Mouse (Mus musculus): ENCODE data around the gene Nat8.
"Not testable (repeated sequence)": the region's sequence is repeated elsewhere in the genome, so short reads cannot be mapped to it uniquely, and the experiment has no call there.

The Nat8 gene

DNA sequence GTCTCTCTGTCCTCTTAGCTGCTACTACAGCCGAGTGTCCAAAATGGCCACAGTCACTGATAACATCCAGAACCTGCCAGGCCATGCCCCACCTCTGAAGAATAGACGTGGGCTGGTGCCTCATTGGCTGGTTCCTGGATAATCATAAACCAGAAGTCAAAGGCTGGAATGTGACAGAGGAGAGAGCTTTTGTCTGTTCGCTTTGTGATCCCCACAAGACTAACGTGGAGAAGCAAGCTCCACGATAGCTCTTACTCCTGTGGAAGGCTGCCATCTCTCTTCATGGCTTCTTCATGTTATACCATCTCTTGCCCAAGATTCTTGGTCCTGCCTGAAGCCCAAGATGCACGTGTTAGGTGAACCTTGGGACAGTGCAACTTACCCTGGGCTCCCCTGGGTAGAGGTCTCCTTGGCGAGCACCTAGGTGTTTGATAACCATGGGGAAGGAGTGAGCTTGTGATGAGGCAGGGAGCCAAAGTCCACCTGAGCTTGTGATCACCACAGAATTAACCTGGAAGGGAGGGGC, at the start of gene Nat8:
Gene Nat8, minus strand, starts transcription at position 287 of the 526 bp plus-strand sequence.
- in situ Hi-C loops (cut with MboI, MseI) = loop anchor here in 1 of 2 experiments (5.0 kb wide), 2 partner anchors 65 to 175 kb away; no protein-coding TSS in a partner anchor

DNA sequence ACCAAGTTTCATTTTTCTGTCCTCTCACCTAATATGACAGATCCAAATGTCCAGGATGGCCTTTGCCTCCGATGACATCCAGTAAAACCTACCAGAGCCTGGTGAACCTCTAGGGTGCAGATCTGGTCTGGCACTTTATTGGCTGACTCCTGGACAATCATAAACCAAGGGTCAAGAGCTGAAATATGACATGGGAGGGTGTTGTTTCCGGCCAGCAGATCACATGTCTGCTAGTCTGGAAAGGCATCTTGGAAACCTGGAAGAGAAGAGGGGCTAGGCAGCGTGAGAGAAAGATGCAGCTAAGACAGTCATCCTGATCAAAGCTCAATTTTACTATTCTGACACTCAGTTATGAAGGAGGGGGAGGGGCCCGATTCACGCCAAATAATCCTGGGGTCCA, 37.1 kb upstream of the Nat8 start, which contains the start of gene Nat8f2:
Gene Nat8f2, minus strand, starts transcription at position 153 of the 400 bp plus-strand sequence.
- in situ Hi-C loops (cut with MboI, MseI) = not testable (repeated sequence)

DNA sequence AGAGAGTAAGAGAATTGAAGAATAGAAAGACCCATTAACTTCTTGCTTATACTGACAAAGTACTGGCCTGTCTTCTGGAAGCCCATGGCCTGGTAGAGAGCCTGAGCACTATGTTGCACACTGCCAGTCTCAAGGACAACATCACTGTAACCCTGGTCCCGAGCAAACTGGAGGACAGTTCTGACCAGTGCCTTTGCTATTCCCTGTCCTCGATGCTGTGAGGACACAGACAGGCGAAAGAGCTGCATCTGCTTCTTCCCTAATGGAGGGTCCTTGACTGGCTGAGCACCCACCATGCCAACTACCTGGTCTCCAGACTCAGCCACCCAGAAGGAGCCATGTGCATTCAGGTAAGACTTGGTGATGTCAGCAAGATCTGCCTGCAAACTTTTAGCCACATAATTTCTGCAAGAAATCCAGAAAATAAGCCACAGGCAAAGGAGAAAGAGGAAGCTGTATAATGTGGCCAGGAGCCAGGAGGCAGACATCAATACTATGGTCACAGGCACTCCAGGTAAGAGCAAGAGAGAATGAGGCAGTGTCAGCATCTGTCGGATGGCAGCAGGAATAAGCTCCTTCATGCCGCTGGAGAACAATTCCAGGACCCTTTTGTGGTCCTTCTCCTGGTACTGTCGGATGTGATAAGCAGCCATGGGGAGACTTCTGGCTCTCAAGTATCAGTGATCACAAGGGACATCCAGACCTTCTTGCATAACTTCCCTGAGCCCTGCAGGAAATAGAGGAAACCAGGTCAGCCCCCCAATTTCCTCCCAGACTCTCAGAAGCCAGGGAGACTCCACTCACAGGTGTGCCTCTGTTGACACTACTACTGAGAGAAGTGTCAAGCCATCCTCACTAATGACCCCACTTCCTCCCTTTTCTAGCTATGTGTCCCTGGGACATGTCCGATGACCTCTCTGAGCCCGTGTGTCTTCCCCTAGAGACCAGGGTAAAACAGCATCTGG, 36.1 kb upstream of the Nat8 start:
- in situ Hi-C loops (cut with MboI, MseI) = no loop called here

DNA sequence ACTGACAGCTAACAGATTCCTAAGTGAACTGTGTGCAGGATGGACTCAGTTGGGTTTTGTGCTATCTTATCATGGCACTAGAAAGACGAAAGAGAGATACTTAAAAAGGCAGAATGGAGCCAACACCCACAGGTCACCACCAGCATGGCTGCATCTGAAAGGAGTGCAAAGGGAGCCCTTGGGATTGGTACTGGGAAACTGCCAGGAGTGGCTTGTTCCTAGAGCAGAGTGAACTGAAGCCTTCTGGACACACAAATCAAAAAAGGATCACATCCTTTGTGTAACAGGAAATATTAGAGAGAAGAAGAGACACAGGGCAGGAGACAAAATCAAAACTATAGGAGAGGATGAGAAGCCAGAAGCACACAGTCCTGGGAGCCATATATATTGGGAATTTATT, 35.1 kb upstream of the Nat8 start:
- in situ Hi-C loops (cut with MboI, MseI) = not testable (repeated sequence)

DNA sequence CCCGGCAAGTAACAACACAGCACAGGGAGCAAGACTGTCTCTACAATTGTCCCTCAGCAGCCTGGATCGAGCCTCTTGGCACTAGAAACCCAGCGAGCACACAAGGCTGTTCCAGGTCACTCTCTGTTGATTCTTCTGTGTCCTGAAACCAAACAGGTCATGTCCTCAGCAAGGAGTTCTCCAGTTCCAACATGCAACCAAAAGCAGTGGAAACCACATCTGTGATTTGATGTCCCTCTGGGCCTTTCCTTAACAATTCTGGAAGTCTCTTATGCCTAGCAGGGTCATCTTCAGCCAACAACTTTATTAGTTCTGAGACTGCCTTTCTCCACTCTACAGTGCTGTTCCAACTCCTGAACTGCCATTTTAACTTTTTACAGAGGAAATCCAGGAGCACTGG, 34.3 kb upstream of the Nat8 start:
- in situ Hi-C loops (cut with MboI, MseI) = not testable (repeated sequence)

DNA sequence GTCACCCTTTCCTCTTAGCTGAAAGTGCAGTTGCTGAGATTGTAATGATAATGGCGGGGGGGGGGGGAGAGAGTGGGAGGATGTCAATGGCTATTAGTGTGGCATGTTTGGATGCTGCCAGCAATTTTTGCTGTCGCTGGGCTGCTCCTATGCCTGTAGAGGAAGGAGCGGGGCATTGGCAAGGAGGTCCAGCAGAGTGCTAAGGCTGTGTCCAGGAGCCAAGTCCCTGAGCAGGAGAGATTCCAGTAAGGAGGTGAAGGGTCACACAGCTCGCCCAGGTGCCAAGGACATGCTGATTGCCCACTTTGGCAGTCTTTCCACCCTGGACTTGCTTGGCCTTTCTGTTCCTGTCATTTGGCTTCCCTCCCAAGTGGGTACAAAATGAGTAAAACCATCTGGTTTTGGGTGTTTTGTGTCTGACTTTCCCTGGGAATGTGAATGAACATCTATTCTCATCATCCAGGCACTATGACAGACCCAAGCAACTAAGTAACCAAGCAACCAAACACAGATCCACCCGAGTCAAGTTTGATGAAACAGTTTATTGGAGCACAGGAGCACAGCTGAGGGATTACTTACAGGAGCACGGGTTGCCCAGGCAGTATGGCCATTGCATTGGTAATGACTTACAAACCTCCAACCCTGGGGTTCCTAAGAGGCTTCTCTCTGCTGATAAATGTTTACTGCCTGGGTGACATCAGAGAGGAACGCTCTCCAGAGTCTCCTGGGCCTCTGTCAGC, 33.2 kb upstream of the Nat8 start:
- in situ Hi-C loops (cut with MboI, MseI) = not testable (repeated sequence)

DNA sequence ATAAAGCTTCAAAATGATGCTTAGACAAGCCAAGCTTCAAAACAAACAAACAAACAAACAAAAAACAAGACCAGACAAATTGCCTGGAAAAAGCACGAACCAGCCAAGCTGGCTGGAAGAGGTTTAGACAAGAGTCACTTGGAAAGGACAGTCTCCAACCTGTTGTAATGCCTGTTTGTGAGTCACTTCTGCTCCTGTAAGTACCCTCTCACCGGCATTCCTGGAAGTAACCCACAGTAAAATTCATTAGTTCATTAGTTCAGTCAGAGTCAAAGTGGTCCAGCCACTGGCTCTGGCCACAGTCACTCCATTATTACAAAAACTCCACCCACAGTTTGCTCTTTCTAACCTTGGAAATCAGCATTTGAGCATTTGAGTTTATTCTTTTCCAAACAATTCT, 32.0 kb upstream of the Nat8 start:
- in situ Hi-C loops (cut with MboI, MseI) = no loop called here

DNA sequence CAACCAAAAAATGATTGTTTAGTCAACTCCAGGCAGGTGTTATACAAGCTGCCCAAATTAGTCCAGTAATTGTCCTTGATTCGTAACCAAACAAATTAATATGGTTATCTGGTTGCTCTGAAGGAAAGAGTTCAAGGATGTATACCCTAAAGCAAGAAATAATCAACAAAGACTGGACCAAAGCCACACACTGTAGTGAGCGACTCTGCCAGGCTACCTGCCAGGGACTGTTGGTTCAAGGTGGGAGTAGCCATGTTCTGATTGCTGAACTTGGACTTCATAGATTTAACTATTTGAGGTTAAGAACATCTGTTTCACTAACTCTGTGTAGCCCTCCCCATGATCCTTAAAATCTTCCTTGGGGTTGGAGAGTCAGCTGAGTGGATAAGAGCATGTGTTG, 31.3 kb upstream of the Nat8 start:
- in situ Hi-C loops (cut with MboI, MseI) = no loop called here

DNA sequence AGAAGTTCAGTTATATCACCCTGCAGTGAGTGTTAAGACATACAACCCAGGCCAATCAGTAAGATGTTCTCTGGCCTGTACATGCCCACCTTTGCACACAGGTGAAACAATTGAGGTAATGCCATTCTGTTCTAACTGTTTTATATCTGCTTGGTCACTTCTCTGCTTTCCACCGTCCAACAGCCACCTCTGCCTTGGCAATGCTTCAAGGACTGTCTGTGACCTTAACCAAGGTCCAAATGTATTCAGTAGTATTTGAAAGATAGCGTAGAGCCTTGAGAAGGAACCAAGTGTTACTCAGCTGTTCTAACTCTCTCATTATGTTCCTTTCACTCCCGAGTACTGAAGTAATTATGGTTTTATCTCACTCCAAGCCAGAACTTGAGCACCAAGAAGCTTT, 30.7 kb upstream of the Nat8 start:
- in situ Hi-C loops (cut with MboI, MseI) = no loop called here

DNA sequence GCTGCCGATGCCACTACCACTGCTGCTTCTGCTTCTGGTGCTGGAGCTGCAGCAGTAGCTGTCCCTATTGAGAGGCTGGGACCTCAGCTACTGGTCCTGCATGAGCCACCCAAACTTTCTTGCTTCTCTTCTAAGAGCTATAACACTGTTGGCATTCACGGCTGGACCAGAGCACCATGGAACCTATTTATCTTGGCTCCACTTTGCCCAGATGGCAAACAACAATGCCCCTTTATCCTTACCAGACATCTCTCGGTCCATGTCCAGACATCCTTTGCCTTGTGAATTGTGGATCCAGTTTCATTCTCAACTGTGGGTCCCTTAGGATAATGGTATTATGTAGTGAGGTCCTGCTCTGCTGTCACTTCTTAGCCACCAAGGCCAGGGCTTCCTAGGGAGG, 29.4 kb upstream of the Nat8 start:
- in situ Hi-C loops (cut with MboI, MseI) = no loop called here

DNA sequence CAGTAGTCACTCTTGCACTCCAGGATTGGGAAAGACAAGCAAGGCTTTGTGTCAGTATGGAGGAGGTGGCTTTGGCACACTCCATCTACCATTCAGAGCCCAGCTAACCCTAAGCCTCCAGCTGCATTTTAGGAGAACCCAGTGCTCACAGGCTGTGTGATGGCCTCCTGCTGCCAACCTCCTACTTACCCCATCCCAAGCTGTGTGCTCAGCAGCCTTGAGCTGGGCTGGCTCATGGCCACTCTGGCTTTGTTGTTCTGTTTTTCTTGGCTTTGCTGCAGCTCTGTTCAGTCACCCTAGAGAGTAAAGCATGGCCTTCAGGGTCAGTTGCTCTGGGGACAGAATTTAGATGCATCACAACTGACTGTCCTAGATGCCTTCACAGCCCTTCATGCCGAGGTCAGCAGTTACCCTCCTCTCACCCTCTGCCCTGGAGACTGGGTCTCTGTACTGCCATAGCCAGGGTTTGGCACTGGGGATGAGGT, 24.4 kb upstream of the Nat8 start:
- in situ Hi-C loops (cut with MboI, MseI) = no loop called here

DNA sequence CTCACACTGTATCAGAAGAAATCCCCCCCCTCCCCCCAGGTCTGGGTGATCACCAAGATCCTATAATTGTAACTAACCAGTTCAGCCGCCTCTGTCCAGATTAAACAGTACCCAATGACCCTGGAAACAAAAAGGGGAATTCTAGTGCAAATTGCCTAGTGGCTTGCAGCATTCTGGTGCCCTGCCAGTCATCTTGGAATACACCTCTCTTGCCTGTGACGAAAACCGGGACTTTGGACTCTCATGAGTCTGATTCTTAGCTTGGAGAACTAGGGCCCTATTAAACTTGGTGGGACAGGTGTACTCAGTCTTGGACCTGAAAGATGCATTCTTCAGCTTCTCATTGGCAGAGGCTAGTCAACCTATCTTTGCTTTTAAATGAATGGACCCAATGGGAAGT, 21.6 kb upstream of the Nat8 start:
- in situ Hi-C loops (cut with MboI, MseI) = no loop called here

DNA sequence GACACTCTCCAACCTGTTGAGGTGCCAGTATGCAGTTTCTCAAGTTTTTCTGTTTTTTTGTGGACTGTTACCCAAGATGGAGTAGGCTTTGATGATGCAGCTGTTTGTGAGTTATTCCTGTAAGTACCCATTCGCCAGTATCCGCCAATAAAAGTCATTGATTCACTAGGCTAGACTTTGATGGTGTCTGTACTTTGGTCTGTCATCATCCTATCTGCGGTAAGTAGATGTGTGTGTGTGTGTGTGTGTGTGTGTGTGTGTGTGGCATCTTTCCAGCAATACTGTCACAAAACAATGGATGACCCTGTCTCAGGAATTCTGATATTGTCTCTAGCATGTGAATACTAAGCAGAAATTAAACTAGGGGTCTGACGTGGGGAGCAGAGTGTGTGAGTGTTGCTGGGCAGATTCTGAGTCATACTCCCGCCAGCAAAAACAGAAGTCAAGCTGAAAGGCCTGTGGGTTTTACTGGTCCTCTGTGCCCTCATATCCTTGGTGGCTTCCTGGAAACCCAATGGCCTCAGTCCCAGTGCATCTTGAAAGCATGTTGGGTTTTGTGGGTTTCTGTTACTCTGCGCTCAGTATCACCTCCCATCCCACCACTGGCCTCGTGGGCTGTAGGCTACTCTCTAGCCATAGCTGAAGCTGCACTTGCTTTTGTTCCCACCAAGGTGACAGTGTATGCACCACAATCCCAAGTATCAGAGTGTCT, 19.3 kb upstream of the Nat8 start:
- in situ Hi-C loops (cut with MboI, MseI) = no loop called here

DNA sequence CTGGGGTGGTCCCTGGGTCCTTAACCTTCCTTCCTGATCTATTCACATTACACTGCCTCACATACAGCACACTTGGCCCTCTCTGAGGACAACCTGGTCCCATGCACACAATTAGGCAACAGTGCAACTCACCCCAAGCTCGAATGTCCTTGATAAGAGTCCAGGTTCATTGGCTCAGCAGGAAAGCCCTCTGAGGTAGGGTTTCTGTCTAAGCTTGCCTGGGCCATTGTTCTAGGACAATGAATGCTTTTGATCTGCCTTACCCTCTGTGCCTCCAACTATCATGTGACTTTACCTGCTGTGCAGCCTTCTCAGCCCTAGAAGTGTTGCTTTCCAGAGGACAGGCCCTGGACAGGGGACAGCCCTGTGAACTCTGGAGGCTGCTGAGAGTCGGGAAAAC, 17.4 kb upstream of the Nat8 start:
- in situ Hi-C loops (cut with MboI, MseI) = no loop called here

DNA sequence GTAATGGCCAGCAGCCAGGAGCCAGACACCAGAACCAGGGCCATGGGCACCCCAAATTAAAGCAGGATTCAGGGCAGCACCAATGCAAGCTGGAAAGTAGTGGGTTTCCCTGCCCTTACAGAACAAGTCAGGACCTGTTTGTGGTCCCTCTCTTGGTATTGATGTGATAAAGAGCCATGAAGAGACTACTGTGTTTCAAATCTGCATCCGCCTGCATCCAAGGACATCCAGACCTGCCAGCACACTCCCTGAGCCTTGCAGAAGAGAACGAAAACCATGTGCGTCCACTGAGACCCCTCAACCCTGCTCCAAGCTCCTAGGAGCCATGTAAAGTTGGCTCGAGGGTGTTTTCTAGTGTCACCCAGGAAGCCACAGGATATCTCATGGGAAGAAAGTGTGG, 16.3 kb upstream of the Nat8 start:
- in situ Hi-C loops (cut with MboI, MseI) = no loop called here

DNA sequence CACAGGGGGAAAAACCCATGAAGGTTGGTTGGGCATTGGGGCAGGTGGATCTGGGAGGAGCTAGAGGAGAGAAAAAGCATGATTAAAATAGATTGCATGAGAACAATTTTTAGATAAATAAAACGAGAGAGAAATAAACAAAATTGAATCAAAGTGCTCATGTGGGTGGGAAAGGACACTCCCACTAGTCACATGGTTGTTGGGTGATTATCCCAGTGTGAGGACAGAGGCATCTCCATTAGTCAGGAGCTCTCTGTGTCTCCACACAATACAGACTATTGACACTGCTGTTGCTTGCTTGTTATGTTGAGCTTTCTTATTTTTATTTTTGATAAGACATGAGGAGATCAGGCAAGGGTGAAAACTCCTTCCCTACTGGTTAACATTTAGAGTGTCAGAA, 15.0 kb upstream of the Nat8 start:
- in situ Hi-C loops (cut with MboI, MseI) = no loop called here

DNA sequence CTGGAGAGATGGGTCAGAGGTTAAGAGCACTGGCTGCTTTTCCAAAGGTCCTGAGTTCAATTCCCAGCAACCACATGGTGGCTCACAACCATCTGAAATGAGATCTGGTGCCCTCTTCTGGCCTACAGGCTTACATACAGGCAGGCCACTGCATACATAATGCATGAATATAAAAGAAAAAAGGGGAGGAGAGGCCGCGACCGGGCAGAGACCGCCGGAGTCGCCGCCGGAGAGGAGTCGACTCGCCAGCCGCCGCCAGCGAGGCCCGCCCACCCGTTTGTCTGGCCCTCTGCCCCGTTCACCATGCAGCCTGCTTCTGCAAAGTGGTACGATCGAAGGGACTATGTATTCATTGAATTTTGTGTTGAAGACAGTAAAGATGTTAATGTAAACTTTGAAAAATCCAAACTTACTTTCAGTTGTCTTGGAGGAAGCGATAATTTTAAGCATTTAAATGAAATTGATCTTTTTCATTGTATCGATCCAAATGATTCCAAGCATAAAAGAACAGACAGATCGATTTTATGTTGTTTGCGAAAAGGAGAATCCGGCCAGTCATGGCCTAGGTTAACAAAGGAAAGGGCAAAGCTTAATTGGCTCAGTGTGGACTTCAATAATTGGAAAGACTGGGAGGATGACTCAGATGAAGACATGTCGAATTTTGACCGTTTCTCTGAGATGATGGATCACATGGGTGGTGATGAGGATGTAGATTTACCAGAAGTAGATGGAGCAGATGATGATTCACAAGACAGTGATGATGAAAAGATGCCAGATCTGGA, 12.0 kb upstream of the Nat8 start:
- in situ Hi-C loops (cut with MboI, MseI) = not testable (repeated sequence)

DNA sequence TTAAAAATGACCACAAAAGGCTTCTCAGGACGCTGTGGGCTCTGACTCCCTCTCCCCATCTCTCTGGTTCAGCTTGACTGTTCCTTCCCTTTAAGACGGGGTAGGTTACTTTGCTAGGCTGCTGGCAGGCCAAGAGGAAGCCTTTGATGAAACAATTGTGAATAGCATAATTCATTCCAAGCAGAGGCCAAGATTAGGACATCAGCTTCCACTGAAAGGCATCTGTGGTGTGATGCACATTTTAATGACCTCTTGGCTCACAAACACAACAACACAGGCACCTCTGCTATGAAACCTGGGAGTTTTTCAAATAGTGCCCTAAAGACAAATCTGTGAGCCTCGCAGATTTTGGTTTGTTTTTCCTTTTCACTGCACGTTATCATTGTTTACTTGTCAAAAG, 8.1 kb upstream of the Nat8 start:
- in situ Hi-C loops (cut with MboI, MseI) = no loop called here

DNA sequence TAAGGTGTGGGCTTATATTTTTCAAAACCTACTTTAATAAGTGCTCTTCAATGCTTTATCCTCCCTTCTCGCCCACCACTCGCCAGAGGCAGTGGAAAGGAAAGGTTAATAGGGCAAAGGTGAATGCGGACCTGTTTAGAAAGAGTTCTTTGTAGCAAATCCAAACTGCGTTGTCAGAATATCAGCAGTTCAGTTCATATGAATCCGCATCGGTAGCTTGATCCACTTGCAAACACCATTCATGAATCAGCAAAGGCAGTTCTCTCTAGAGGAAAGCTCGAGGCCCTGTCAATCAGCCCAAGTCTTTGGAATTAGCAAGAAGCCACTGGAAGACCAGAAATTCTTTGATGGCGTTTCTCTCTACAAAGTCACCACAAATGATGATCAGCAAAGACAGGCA, 6.8 kb upstream of the Nat8 start:
- in situ Hi-C loops (cut with MboI, MseI) = no loop called here

DNA sequence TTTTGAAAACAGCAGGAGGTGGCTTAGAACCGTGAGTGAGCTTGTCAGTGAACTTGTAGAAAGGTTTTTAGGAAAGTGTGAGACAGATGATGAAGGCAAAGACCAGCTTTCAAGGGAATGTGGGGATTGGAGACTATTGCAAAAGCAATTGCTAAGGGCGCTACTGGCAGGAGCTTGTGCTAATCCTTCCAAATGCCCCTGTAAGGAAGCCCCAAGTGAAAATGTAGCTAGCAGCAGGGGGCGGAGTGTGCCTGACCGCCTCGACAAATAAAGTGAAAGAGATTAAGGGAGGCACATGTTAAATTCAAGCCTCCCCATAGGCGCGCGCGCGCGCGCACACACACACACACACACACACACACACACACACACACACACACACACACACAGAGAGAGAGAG, 5.4 kb upstream of the Nat8 start:
- in situ Hi-C loops (cut with MboI, MseI) = not testable (repeated sequence)

DNA sequence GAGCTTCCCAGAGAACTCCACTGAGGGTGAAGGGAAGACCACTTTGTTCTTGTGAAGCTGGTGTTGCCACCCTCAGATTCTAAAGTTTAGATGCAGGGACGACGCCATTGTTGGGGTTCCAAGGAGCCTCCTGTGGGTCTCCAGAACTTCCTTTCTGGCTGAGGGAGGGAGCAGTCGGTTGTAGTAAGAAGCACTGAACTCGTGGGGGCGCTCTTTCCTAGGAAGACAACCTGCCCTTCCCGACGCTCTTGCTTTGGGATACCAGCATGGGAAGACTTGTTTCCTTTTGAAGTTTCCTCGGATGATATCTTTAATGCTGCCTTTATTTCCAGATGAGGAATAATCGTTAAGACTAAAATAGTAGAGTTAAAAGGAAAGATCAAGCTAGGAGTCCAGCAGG, 4.9 kb upstream of the Nat8 start:
- in situ Hi-C loops (cut with MboI, MseI) = not testable (repeated sequence)

Measured in T-helper 17 cell (primary cell).